Mouse (Mus musculus) monocyte, adult 59 days (primary cell): ENCODE data around the gene Vmn1r47. TPM values are rescaled to one million over a fixed set of nuclear protein-coding genes. Genes with fewer than 3 reads are reported as not detected.

Experiments
- total RNA-seq, 2 experiments: library from RNA; stranded (reverse); gene quantifications; one replicate each; pipeline ENCODE4 v1.2.4; 2023

Vmn1r47 gene
- not detected for total RNA-seq

GRCm38 (mm10) chr6:90015847-90016246 is at the start of gene Vmn1r47:
TSS of gene Vmn1r47 (plus strand) at chr6:90016147.

GRCm38 (mm10) chr6:89969013-89969412 is 46.9 kb upstream of the Vmn1r47 start, which contains the start of gene Vmn1r46:
TSS of gene Vmn1r46 (plus strand) at chr6:89969313.

GRCm38 (mm10) chr6:90036741-90037140 is 20.8 kb downstream of the Vmn1r47 start, which contains the start of gene Vmn1r48:
TSS of gene Vmn1r48 (minus strand) at chr6:90036841.

Other genes starting within 250 kb of the Vmn1r47 start
- not detected for gene Vmn1r42, start 139.7 kb upstream of the Vmn1r47 start, total RNA-seq
- not detected for gene Vmn1r43, start 139.7 kb upstream of the Vmn1r47 start, total RNA-seq
- not detected for gene Vmn1r44, start 132.5 kb upstream of the Vmn1r47 start, total RNA-seq
- gene Vmn1r45, start 75.5 kb upstream of the Vmn1r47 start, total RNA-seq = not detected
- gene Vmn1r46, start 46.8 kb upstream of the Vmn1r47 start, total RNA-seq = not detected
- not detected for gene Vmn1r48, start 20.7 kb downstream of the Vmn1r47 start, total RNA-seq
- not detected for gene Vmn1r49, start 62.4 kb downstream of the Vmn1r47 start, total RNA-seq
- not detected for gene Vmn1r50, start 85.3 kb downstream of the Vmn1r47 start, total RNA-seq
- gene Vmn1r51, start 106.4 kb downstream of the Vmn1r47 start, total RNA-seq = not detected
- gene Vmn1r52, start 158.7 kb downstream of the Vmn1r47 start, total RNA-seq = not detected
- not detected for gene V1ra8, start 186.6 kb downstream of the Vmn1r47 start, total RNA-seq
- gene Vmn1r53, start 208.3 kb downstream of the Vmn1r47 start, total RNA-seq = not detected
- gene Vmn1r54, start 230.2 kb downstream of the Vmn1r47 start, total RNA-seq = not detected